Mouse (Mus musculus) inflammation-experienced regulatory T-cells, adult 6 months (primary cell): ENCODE data around the gene Pigk. TPM values are rescaled to one million over a fixed set of nuclear protein-coding genes. Genes with fewer than 3 reads are reported as not detected.

Experiments
- ATAC-seq: one replicate; pipeline ENCODE4 v1.8.0; 2017
- polyA plus RNA-seq, 3 experiments: library from polyadenylated mRNA; unstranded; fragments of 100-300 nt; shearing (Covaris generic); gene quantifications; one replicate each; pipeline ENCODE4 v1.2.1; 2017

The Pigk gene
- polyA plus RNA-seq, 3 experiments from 2014 or later = 43.0 to 63.4 (median 56.5) TPM

DNA sequence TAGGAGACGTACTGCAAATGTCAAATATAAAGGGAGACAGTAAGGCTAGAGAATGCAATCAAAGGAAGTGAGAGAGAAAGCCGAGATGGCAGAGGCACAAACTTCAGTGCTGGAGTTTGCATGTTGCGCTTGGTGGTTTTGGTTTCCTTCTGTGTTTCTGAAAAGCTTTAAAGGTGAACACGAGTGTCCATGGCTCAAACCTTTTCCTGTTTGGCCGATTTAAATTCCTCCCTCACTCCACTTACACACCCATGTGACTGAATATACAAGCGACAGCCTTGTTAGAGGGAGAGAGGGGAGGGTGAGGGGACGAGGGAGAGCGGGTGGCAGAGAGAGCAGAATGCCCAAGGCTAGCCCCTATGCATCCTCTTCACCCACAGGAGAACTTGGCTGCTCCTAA is 302.5 kb downstream of the Pigk start:
- ATAC-seq = no peak

DNA sequence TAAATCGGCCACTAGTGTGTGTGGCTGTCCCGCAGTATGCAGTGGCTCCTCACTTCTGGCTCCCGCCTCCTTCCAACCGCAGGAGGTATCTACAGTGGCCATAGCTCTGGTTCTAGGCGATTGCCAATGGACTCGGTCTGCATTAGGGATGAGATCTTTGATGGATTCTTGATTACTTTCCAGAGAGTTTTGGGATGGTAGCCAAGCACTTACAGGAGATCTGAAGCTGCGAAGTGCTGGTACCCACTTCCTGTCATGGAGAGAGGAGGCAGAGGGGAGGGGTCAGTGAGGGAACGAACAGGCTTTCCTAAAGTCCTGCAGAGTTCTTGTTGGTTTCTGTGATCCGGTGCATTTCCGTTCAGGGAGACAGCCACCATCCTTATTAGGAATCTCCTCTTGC is 304.2 kb downstream of the Pigk start:
- no peak for ATAC-seq

DNA sequence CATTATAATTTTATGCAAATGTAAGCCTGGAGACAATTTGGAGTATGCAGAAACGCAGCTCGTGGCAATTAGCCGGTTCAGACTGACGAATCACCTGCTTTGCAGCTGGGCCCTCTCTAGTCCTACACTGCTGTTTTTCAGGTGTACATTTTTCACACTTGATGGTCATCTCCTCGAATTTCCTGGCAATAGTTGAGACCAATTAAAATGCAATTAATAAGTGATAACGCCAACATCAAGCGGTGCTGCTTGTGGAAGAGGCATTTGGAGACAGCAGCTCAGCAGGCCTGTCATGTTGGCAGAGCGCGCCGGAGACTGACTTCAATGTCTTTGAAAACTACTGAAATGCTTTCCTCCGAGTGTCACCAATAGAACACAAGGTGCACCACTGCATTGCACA is 310.1 kb downstream of the Pigk start:
- ATAC-seq = no peak

Other genes with a start within 250 kb of the Pigk start
- gene Ak5, start 45.7 kb upstream of the Pigk start, polyA plus RNA-seq = under 1 TPM in 1 of 3 experiments, not detected in 2; 0.09 TPM